Mouse (Mus musculus) cerebellum, adult 2 months (tissue): ENCODE data around the gene Nudt4. TPM values are rescaled to one million over a fixed set of nuclear protein-coding genes. Genes with fewer than 3 reads are reported as not detected.
A peak's percentile ranks its signal among the peaks of the same experiment; 100 is the strongest.
"Not testable (repeated sequence)": the region's sequence is repeated elsewhere in the genome, so short reads cannot be mapped to it uniquely, and the experiment has no call there.

ENCODE experiments used
- DNase-seq, 2 experiments: peaks; one replicate each; pipeline ENCODE4 v3.0.0; 2021
- H3K27ac ChIP-seq: fragments of 200-500 bp; 2 replicates; pipeline ENCODE4 v1.5.1; 2012; ENCODE audit warnings: low read length, control low read depth, inconsistent platforms; ENCODE audit not compliant: insufficient read depth
- H3K27me3 ChIP-seq: fragments of 200-500 bp; 2 replicates; pipeline ENCODE4 v1.6.1; 2012; ENCODE audit warnings: inconsistent platforms, mild to moderate bottlenecking, low read length, moderate library complexity; ENCODE audit not compliant: control insufficient read depth, insufficient read depth
- H3K4me1 ChIP-seq: fragments of 200-500 bp; 2 replicates; pipeline ENCODE4 v1.6.1; 2011; ENCODE audit warnings: low read length; ENCODE audit not compliant: control insufficient read depth, insufficient read depth
- H3K4me3 ChIP-seq: fragments of 200-500 bp; replicated peaks from 2 replicates; pipeline ENCODE3; 2011; ENCODE audit warnings: mild to moderate bottlenecking, low read depth, low read length, control low read depth; ENCODE audit not compliant: insufficient read depth
- CTCF ChIP-seq: fragments of 200-500 bp; IDR thresholded peaks from 2 replicates; pipeline ENCODE4 v1.5.1; 2011; ENCODE audit warnings: low read depth, mild to moderate bottlenecking, control low read depth, low read length, moderate library complexity, borderline replicate concordance; ENCODE audit not compliant: insufficient read depth
- POLR2A ChIP-seq: fragments of 200-500 bp; IDR thresholded peaks from 2 replicates; pipeline ENCODE4 v1.6.1; 2011; ENCODE audit warnings: low read length, control low read depth, borderline replicate concordance; ENCODE audit not compliant: insufficient read depth
- WGBS: fragments of 180-500 bp; shearing (Covaris S2); methylation state at CpG from one replicate; pipeline ENCODE4 v1.1.7; 2018; 5-methylcytosine and 5-hydroxymethylcytosine counted together
- polyA plus RNA-seq: library from polyadenylated mRNA; depleted of rRNA; stranded (reverse); fragments of >200 nt; gene quantifications from 2 replicates; pipeline ENCODE4 v1.2.3, GENCODE M21; 2012

The Nudt4 gene
- polyA plus RNA-seq, 1 experiment: 102 TPM

- WGBS: 70% methylated on average over 3 of the region's 3 CpGs
Measured at GRCm38 (mm10) chr10:95552326-95552725, 11.6 kb downstream of the Nudt4 start.

GRCm38 (mm10) chr10:95551752-95552151 is 12.2 kb downstream of the Nudt4 start:
- DNase-seq: no peak
- Histone ChIP-seq H3K4me3 (no peak overlapping the region), H3K4me1 (peaks cover 4% of the 10 kb centered on the region), H3K27ac (no peak overlapping the region), H3K27me3 (no peaks in the 10 kb centered on the region)
- TF ChIP-seq CTCF (peak; percentile 23; the same call in 1 of the 2 replicates), POLR2A (no peak)

More at GRCm38 (mm10) chr10:95552326-95552725, 11.6 kb downstream of the Nudt4 start:
- H3K27me3 ChIP-seq: no peaks in the 10 kb centered on the region
- no peak overlapping the region for H3K27ac ChIP-seq
- TF ChIP-seq CTCF (no peak), POLR2A (no peak)
- peaks cover 4% of the 10 kb centered on the region for H3K4me1 ChIP-seq
- H3K4me3 ChIP-seq: no peak overlapping the region
- DNase-seq: no peak

- 85% methylated on average over 1 of the region's 1 CpGs for WGBS
- Histone ChIP-seq H3K27ac (no peak overlapping the region), H3K4me1 (no peaks in the 10 kb centered on the region; the same call in 1 of the 2 replicates), H3K4me3 (no peak overlapping the region), H3K27me3 (no peaks in the 10 kb centered on the region)
- TF ChIP-seq CTCF (peak; percentile 45; the same call in 1 of the 2 replicates), POLR2A (no peak)
- DNase-seq: no peak
Measured at GRCm38 (mm10) chr10:95550506-95550905, 13.4 kb downstream of the Nudt4 start.

- DNase-seq, H3K27me3 ChIP-seq, H3K4me1 ChIP-seq, H3K4me3 ChIP-seq, H3K27ac ChIP-seq: not testable (repeated sequence)
- 71% methylated on average over 5 of the region's 5 CpGs for WGBS
Measured at GRCm38 (mm10) chr10:95549080-95549479, 14.9 kb downstream of the Nudt4 start.

GRCm38 (mm10) chr10:95548154-95548826 is 15.7 kb downstream of the Nudt4 start:
- H3K4me3 ChIP-seq: no peak overlapping the region
- peaks cover 10% of the 10 kb centered on the region; the same call in 1 of the 2 replicates for H3K4me1 ChIP-seq
- DNase-seq: no peak
- TF ChIP-seq POLR2A (no peak), CTCF (no peak)
- no peak overlapping the region for H3K27ac ChIP-seq
- 76% methylated on average over 11 of the region's 11 CpGs for WGBS
- no peaks in the 10 kb centered on the region for H3K27me3 ChIP-seq

GRCm38 (mm10) chr10:95546178-95546577 is 17.8 kb downstream of the Nudt4 start:
- no peak for TF ChIP-seq CTCF
- no peak for TF ChIP-seq POLR2A
- WGBS: 91% methylated on average over 2 of the region's 2 CpGs

GRCm38 (mm10) chr10:95545051-95545450 is 18.9 kb downstream of the Nudt4 start:
- Histone ChIP-seq H3K27ac (no peak overlapping the region), H3K27me3 (no peaks in the 10 kb centered on the region), H3K4me3 (no peak overlapping the region), H3K4me1 (peaks cover 10% of the 10 kb centered on the region; the same call in 1 of the 2 replicates)
- 33% methylated on average over 4 of the region's 4 CpGs for WGBS
- TF ChIP-seq POLR2A: no peak
- TF ChIP-seq CTCF: no peak
- DNase-seq: peak in 1 of 2 experiments; percentile 66

More at GRCm38 (mm10) chr10:95546178-95546577, 17.8 kb downstream of the Nudt4 start:
- Histone ChIP-seq H3K27ac (no peak overlapping the region), H3K27me3 (no peaks in the 10 kb centered on the region), H3K4me1 (peaks cover 10% of the 10 kb centered on the region; the same call in 1 of the 2 replicates), H3K4me3 (no peak overlapping the region)
- no peak for DNase-seq

GRCm38 (mm10) chr10:95544651-95545050 is 19.3 kb downstream of the Nudt4 start:
- TF ChIP-seq POLR2A: no peak
- no peak for TF ChIP-seq CTCF
- no peak overlapping the region for H3K4me3 ChIP-seq
- H3K4me1 ChIP-seq: peaks cover 10% of the 10 kb centered on the region; the same call in 1 of the 2 replicates
- H3K27ac ChIP-seq: no peak overlapping the region
- no peaks in the 10 kb centered on the region for H3K27me3 ChIP-seq
- WGBS: 42% methylated on average over 2 of the region's 2 CpGs
- no peak for DNase-seq
